Mouse (Mus musculus) embryonic facial prominence, embryonic 13.5 days (tissue): ENCODE measurements around the gene Ang4. TPM values are rescaled to one million over a fixed set of nuclear protein-coding genes. Genes with fewer than 3 reads are reported as not detected.
"Not testable (repeated sequence)": the region's sequence is repeated elsewhere in the genome, so short reads cannot be mapped to it uniquely, and the experiment has no call there.

Experiments
- ATAC-seq: fragments of 200-750 bp; cut with Nextera tagmentation; 2 replicates; pipeline ENCODE4 v1.8.0; 2017; ENCODE audit warnings: low read depth; ENCODE audit not compliant: insufficient number of reproducible peaks, insufficient read depth, low FRiP score, low TSS enrichment
- H3K27ac ChIP-seq: fragments of 300-500 bp; sonication (generic); 2 replicates; pipeline ENCODE4 v1.5.1; 2015; ENCODE audit warnings: moderate library complexity, mild to moderate bottlenecking, inconsistent platforms
- H3K27me3 ChIP-seq: fragments of 300-500 bp; sonication (generic); 2 replicates; pipeline ENCODE4 v1.6.1; 2015; ENCODE audit warnings: mild to moderate bottlenecking, inconsistent platforms
- H3K36me3 ChIP-seq: fragments of 300-500 bp; sonication (generic); 2 replicates; pipeline ENCODE4 v1.6.1; 2015; ENCODE audit warnings: mild to moderate bottlenecking, inconsistent platforms
- H3K4me1 ChIP-seq: fragments of 300-500 bp; sonication (generic); 2 replicates; pipeline ENCODE4 v1.6.1; 2015; ENCODE audit warnings: inconsistent platforms
- H3K4me2 ChIP-seq: fragments of 300-500 bp; sonication (generic); 2 replicates; pipeline ENCODE4 v1.6.1; 2015; ENCODE audit warnings: moderate library complexity, mild to moderate bottlenecking, inconsistent platforms
- H3K4me3 ChIP-seq: fragments of 300-500 bp; sonication (generic); 2 replicates; pipeline ENCODE4 v1.5.1; 2015; ENCODE audit warnings: mild to moderate bottlenecking, inconsistent platforms
- H3K9ac ChIP-seq: fragments of 300-500 bp; sonication (generic); 2 replicates; pipeline ENCODE4 v1.6.1; 2015; ENCODE audit warnings: mild to moderate bottlenecking, inconsistent platforms
- H3K9me3 ChIP-seq: fragments of 300-500 bp; sonication (generic); 2 replicates; pipeline ENCODE4 v1.6.1; 2016; ENCODE audit warnings: inconsistent platforms
- WGBS: fragments of 180-500 bp; shearing (Covaris S2); methylation state at CpG from one replicate; pipeline ENCODE4 v1.1.7; 2015; ENCODE audit warnings: mixed read lengths; 5-methylcytosine and 5-hydroxymethylcytosine counted together
- polyA plus RNA-seq: library from polyadenylated mRNA; unstranded; fragments of >200 nt; fragmentation: Nextera tagmentation; extraction: Ambion mirVana; gene quantifications from 2 replicates; pipeline ENCODE4 v1.2.1, GENCODE M21; 2015

The Ang4 gene
- polyA plus RNA-seq, result not detected in 2 replicates

DNA sequence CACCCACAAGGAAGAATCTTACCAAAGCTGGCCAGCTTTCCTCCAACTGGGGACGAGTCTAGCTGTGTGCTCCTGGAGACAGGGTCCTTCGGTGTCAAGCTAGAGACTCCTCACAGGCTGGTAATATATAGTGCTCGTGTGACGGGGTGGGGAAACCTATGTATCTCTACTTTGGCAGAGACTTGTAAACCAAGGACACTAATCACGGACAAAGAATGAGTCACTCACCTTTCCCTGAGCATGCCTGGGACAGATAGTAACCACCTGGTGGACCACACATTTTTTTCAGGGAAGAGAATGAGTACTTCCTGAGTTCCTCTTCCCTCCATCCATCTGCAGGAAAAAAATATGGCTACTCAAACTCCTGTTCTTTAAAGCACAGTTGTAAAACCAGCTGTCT lies at the start of gene Ang4:
Gene Ang4 (minus strand): TSS at position 101 of the 400 bp plus-strand sequence.
- Histone ChIP-seq H3K36me3 (no peaks in the 10 kb centered on the region), H3K4me2 (no peak within 1 kb of the TSS), H3K9me3 (no peaks in the 10 kb centered on the region), H3K27me3 (no peaks in the 10 kb centered on the region), H3K9ac (no peak within 1 kb of the TSS), H3K27ac (no peak within 1 kb of the TSS), H3K4me1 (no peaks in the 10 kb centered on the region), H3K4me3 (no peak within 1 kb of the TSS)
- ATAC-seq, result no peak
- WGBS, result 76% methylated on average over 5 of the region's 5 CpGs

DNA sequence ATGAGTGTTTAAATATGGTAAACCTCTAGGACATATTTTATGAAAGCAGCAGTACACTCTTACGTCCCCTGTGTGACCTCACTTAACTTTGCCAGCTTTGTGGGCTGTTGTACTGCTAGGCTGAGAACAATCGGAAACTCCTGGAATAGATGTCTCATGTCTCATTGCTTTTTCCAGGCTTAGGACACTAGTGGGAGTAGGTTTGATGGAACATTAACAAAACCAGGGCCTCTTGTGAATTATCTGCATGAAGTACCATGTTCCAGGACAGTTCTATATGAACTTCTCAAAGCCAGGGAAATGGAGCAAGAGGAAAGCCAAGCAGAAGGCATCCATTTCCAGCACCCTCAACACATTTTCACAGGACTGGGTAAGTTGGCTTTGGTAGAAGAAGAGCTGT lies 26.4 kb upstream of the Ang4 start, which contains the start of gene AY358078:
Gene AY358078 (plus strand): TSS at position 301 of the 400 bp plus-strand sequence.
- Histone ChIP-seq H3K9ac (no peak within 1 kb of the TSS), H3K4me1 (no peaks in the 10 kb centered on the region), H3K27me3 (no peaks in the 10 kb centered on the region), H3K4me2 (no peak within 1 kb of the TSS), H3K36me3 (no peaks in the 10 kb centered on the region), H3K27ac (no peak within 1 kb of the TSS), H3K9me3 (no peaks in the 10 kb centered on the region), H3K4me3 (no peak within 1 kb of the TSS)
- no peak for ATAC-seq
- WGBS, result 81% methylated on average over 2 of the region's 2 CpGs

DNA sequence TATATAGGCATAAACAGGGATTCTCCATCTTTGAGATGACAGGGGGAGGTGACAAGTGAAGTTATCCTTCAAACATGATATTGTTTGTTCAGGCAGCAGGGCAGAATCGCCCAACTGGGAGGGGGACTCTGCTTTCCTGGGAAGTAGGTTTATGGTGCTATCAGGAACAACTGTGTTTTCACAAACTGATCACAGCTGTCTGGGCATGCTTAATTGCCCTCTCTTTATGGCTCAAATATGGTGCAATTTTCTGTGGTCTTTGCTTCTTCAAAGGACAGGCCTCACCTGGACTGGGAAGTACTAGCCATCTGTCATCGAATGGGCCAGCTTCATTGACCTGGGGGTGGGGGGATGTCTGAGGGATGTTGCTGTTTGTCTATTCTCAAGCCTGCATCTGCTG lies 20.7 kb upstream of the Ang4 start:
- no peak overlapping the region for H3K4me2 ChIP-seq
- H3K4me3 ChIP-seq, result no peak overlapping the region
- no peaks in the 10 kb centered on the region for H3K36me3 ChIP-seq
- 75% methylated on average over 2 of the region's 2 CpGs for WGBS
- no peak overlapping the region for H3K9ac ChIP-seq
- H3K27me3 ChIP-seq, result no peaks in the 10 kb centered on the region
- no peaks in the 10 kb centered on the region for H3K4me1 ChIP-seq
- no peak overlapping the region for H3K27ac ChIP-seq
- no peak for ATAC-seq
- no peaks in the 10 kb centered on the region for H3K9me3 ChIP-seq

DNA sequence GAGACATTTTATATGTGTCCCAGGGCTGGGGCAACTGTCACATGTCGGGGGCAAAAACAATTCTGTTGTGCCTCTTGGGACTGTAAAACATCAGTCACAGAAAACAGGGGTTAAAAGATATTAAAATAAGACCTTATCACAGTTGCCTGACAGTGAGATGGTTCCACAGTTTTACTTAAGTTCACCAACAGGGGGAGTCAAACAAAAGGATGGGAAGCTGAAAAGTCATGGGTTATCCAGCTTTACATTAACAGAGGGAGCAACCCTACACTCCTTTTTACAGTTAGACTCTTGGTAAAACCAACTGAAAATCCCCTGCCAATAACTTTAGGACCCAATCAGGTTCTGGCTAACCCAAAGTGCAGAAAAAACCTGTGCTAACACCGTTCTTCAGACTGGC lies 15.8 kb upstream of the Ang4 start:
- Histone ChIP-seq H3K36me3 (no peaks in the 10 kb centered on the region), H3K4me3 (no peak overlapping the region), H3K9me3 (no peaks in the 10 kb centered on the region), H3K4me1 (no peaks in the 10 kb centered on the region), H3K27me3 (no peaks in the 10 kb centered on the region), H3K4me2 (no peak overlapping the region), H3K27ac (no peak overlapping the region), H3K9ac (no peak overlapping the region)
- 77% methylated on average over 2 of the region's 2 CpGs for WGBS
- no peak for ATAC-seq

DNA sequence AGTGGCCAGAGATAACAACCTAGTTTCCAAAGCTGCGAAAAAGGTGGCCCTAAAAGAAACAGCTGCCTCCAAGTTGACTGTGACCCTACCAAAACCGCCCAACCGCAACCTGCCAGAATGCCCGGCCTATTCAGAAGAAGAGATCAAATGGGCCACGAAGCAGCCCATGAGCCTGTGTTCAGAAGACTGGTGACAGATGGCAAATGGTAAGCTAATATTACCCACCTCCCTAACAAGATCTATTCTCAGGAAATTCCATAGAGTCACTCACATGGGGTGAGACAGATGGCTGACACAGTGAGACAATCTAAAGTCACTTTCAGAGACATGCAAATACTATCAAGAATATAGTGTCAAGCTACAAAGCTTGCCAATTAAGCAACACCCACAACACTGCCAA lies 13.7 kb upstream of the Ang4 start:
- Histone ChIP-seq H3K9me3 (no peaks in the 10 kb centered on the region), H3K9ac (no peak overlapping the region), H3K4me2 (no peak overlapping the region), H3K4me1 (no peaks in the 10 kb centered on the region), H3K36me3 (no peaks in the 10 kb centered on the region), H3K27ac (no peak overlapping the region), H3K4me3 (no peak overlapping the region), H3K27me3 (no peaks in the 10 kb centered on the region)
- WGBS, result 81% methylated on average over 5 of the region's 5 CpGs
- ATAC-seq, result no peak

DNA sequence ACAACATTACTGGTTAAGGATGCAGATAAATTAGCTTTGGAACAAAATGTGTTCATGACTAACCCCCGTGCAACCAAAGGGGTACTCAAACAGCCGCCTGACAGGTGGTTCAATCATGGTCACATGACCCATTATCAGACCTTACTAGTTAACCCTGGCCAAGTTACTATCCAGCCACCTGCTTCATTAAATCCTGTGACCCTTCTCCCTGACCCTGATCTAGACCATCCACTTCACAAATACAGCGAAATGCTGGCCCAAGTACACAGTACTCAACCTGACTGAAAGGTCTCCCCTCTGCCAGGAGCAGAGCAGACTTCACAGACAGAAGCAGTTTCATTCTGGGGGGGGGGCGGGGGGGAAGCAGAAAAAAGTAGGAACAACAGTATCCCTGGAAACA lies 12.9 kb upstream of the Ang4 start:
- Histone ChIP-seq H3K27me3 (no peaks in the 10 kb centered on the region), H3K36me3 (no peaks in the 10 kb centered on the region), H3K4me3 (no peak overlapping the region), H3K4me2 (no peak overlapping the region), H3K9me3 (no peaks in the 10 kb centered on the region), H3K9ac (no peak overlapping the region), H3K27ac (no peak overlapping the region), H3K4me1 (no peaks in the 10 kb centered on the region)
- 64% methylated on average over 4 of the region's 4 CpGs for WGBS
- no peak for ATAC-seq

DNA sequence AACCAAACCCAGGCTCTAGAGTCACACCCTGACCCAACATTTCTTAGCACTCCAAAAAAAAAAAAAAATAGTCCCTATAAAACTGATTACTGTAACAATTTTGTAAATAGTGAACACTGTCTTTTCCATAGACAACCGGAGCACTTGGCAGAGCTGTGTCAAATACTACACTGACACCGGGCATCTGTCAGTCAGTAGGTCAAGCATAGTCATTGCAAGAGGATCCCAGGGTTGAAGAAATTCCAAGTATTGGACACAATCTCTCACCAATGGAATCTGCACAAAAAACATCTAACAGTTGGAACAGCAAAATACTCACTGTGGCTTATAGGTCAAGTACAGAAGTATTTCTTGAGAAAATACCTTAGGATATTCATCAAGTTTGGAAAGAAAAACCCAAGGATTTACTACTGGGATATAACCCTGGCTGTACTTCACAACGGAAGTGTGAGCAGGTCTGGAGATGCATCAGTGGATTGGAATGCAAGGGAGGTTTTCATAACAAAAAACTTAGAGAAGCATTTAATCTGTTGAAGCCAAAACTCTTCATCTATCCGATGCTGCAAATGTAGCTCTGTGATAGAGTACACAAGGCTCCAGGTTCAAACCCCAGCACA lies 5.6 kb upstream of the Ang4 start:
- Histone ChIP-seq H3K4me2 (no peak overlapping the region), H3K4me3 (no peak overlapping the region)
- 86% methylated on average over 4 of the region's 4 CpGs for WGBS

DNA sequence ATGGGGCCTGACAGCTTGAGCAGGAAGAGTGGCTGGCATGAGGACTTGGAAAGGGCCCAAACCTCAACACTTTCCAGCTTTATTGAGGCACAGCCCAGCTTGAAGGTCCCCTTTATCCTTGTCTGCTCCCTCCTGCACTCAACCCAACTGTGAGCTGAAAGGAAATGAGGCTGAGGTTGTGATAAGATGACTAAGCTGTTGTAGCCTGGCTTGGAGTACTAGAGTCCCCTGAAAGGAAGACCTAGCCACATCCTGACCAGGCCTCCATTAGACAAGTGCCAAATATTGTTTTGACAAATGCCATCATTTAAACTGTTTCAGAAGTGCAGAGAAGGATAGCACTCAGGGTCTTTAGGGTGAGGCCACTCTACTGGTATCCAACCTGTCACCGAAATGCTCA lies 4.4 kb upstream of the Ang4 start:
- no peak overlapping the region for H3K4me3 ChIP-seq
- H3K4me2 ChIP-seq, result no peak overlapping the region
- WGBS, result 95% methylated on average over 1 of the region's 1 CpGs
- no peak overlapping the region for H3K9ac ChIP-seq
- H3K36me3 ChIP-seq, result no peaks in the 10 kb centered on the region
- no peaks in the 10 kb centered on the region for H3K9me3 ChIP-seq
- H3K27me3 ChIP-seq, result no peaks in the 10 kb centered on the region
- ATAC-seq, result no peak
- no peaks in the 10 kb centered on the region for H3K4me1 ChIP-seq
- H3K27ac ChIP-seq, result no peak overlapping the region

More for the DNA sequence above, 5.6 kb upstream of the Ang4 start:
- Histone ChIP-seq H3K27ac (no peak overlapping the region), H3K27me3 (no peaks in the 10 kb centered on the region), H3K9ac (no peak overlapping the region), H3K4me1 (no peaks in the 10 kb centered on the region), H3K9me3 (no peaks in the 10 kb centered on the region), H3K36me3 (no peaks in the 10 kb centered on the region)
- no peak for ATAC-seq

DNA sequence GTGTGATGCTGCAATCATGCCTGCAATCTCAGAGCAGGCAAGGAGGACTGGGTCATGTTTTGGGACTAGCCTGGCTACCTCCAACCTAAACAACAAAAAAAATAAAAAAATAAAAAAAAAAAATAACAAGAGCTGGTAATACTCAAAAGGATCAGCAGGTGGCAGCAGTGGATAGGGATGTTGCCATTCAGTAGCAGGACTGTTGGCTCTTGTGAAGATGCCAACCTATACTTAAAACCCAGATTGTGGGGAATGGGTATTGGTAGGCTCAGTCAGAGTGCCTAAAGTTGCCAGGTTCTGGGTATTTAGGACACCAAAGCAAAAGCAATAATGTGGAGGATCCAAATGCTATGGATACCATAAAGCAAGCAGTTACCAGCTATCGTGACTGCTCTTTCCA lies 2.0 kb downstream of the Ang4 start:
- WGBS, result 78% methylated on average over 1 of the region's 1 CpGs
- H3K36me3 ChIP-seq, H3K4me1 ChIP-seq, H3K27me3 ChIP-seq, H3K4me2 ChIP-seq, H3K27ac ChIP-seq, H3K9ac ChIP-seq, H3K9me3 ChIP-seq, H3K4me3 ChIP-seq, ATAC-seq: not testable (repeated sequence)

DNA sequence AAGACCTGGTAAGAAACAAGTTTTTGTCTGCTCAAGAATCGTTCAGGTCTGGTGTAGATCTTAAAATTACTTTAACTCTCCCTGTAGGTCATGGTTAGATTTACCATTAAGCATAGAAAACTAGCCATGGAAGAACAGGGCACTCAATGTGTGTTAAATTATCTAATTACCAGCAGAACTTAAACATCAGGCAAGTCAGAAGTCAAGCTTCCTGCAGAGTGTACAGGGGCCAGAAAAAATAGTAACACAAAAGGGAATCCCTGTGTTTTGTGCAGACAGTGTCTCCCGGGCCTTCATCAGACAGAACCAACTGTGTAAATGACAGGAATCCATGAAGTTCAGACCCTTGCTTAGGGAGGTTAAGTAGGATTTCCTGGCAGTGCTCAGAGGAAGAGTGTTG lies 17.4 kb downstream of the Ang4 start:
- Histone ChIP-seq H3K36me3 (no peaks in the 10 kb centered on the region), H3K4me3 (no peak overlapping the region), H3K27me3 (no peaks in the 10 kb centered on the region), H3K9ac (no peak overlapping the region), H3K27ac (no peak overlapping the region), H3K9me3 (no peaks in the 10 kb centered on the region), H3K4me1 (0 out of 2 replicates have a peak, but pooled peaks cover 3% of the 10 kb centered on the region), H3K4me2 (no peak overlapping the region)
- WGBS, result 20% methylated on average over 2 of the region's 2 CpGs
- no peak for ATAC-seq

DNA sequence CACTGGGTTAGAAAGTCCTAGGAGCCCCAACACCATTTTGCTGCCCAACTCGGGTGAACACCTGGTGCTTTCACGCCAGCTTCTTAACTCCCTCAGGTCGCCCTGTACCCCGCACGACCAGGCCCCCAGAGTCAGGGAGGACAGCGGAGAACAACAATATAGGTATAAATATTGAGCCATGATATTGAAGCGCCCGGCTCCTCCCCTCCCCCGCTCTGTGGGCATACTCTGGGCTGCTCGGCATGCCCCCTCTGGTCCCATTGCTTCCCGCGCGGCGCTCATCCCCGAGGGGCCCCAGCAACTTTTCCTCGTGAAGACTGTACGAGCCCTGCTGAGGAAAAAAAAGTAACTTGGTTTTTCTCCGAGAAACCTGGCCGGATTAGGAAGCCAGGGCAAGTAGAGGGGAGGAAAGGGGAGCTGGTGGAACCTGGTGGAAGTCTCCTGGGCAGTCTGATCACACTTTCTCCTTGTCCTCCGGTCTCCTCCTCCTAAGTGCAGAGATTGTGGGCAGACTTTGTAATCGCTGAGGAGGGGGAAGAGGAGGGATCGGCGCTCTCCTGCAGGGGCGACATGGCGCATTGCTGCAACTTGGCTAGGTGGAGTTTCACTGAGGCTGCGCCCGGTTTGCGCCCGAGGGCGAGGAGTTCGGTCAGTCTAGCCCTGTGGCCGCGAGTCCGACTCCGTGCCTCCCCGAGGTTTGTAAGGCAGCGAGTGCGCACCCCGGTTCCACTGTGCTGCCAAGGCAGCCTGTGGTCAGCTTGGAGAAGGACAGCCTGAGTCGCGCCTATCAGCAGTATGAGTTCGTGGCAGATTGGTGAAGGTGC lies 32.8 kb downstream of the Ang4 start:
- 0 out of 2 replicates have a peak, but pooled peaks have one; percentile 56 for ATAC-seq
- H3K36me3 ChIP-seq, result no peaks in the 10 kb centered on the region
- peak overlapping the region; percentile 67 for H3K9ac ChIP-seq
- H3K9me3 ChIP-seq, result no peaks in the 10 kb centered on the region
- under 1% methylated on average over 42 of the region's 42 CpGs for WGBS
- H3K27ac ChIP-seq, result no peak overlapping the region
- peak overlapping the region; percentile 50 for H3K4me3 ChIP-seq
- H3K4me1 ChIP-seq, result peaks cover 27% of the 10 kb centered on the region
- peak overlapping the region; percentile 88 for H3K4me2 ChIP-seq
- H3K27me3 ChIP-seq, result peaks cover 55% of the 10 kb centered on the region
